Mouse (Mus musculus) megakaryocyte, adult 5-6 weeks (primary cell): ENCODE results near the gene Rela. TPM values are rescaled to one million over a fixed set of nuclear protein-coding genes. Genes with fewer than 3 reads are reported as not detected.
"Not testable (repeated sequence)": the region's sequence is repeated elsewhere in the genome, so short reads cannot be mapped to it uniquely, and the experiment has no call there.

ENCODE experiments used
- ATAC-seq: 2 replicates; pipeline ENCODE4 v1.8.0; 2016; ENCODE audit warnings: mild to moderate bottlenecking, inconsistent platforms; ENCODE audit not compliant: poor library complexity, severe bottlenecking
- total RNA-seq, 2 experiments: library from RNA; stranded (forward) in 1 of 2; stranded (reverse) in 1 of 2; fragments of 153-499, 151-499 nt in 1 of 2; fragments of 221-1000, 200-1000 nt in 1 of 2; gene quantifications; 2 replicates each; pipeline versions ENCODE4 v1.2.3 to v1.2.4; 2015 to 2017

The Rela gene
- total RNA-seq, 2 experiments from 2014 or later: 47.8 to 56.6 TPM

DNA sequence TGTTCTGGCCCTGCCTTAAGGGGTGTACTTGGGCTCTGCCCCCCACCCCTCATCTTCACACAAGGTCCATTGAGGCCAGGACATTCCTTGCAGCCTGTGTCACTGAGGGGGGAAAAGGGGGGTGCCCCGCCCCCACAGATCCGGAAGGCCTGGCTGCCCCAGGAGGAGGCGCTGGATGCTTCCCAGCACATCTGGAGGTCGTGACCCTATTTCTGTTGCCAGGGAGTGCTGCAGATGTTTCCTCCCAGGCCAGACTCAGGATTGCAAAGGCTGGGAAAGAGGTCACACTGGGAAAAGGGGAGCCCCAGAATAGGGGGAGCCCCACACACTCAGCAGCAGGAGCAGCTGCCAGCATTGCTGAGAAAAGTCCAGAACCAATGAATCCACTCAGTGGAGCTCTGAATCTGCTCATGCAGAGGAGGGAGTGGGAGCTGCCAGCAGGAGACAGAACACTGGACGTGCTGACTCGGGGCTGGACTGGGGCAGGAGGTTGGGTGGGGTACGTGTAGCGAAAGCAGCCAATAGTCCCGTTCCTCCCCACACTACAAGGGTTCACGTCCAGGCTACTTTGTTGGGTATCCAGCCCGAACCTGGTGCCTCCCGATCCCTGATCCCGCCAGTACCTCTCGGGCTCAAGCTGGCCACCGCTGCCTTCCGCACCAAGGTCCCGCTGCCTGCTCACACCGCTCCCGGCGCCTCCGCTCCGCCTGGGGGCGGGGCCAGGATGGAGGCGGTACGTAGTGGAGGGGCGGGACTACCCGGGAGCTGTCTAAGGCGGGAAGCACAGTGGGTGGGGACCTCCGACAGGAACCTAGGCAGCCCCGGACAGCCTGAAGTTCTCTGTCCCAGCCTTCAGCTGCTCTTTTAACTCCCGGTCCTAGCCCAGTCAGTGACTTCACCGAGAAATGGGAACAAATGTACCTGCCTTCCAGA is 26.0 kb downstream of the Rela start, which contains the start of gene Sipa1:
Sipa1 (minus strand) TSS at position 727 of the 933 bp plus-strand sequence.
- ATAC-seq: peak; percentile 86

DNA sequence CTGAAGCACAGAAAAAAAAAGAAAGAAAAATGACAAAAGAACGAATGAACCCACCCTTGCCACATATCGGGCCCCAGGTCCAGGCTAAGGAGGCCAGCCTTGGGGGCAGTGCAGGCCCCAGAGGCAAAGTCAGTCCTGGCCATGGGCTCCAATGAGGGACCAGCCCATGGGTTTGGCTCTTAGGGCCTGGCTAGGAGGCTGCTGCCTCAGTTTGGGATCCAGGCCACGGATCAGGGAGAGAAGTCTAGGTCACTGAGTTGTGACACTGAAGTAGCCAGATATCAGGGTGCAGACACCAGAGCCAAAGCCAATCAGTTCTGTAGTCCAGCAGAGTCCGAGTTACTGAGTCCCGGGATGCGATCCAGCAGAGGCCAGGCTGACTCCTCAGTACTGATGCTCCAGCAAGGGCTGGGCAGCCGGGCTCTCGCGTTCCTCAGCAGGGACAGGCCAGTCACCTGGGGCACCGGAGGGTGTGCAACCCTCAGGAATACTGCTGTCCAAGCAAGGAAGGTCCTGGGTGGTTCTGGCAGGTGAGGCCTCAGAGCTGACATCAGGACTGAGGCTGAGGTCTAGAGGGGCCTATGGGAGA is 27.5 kb downstream of the Rela start:
- no peak for ATAC-seq

DNA sequence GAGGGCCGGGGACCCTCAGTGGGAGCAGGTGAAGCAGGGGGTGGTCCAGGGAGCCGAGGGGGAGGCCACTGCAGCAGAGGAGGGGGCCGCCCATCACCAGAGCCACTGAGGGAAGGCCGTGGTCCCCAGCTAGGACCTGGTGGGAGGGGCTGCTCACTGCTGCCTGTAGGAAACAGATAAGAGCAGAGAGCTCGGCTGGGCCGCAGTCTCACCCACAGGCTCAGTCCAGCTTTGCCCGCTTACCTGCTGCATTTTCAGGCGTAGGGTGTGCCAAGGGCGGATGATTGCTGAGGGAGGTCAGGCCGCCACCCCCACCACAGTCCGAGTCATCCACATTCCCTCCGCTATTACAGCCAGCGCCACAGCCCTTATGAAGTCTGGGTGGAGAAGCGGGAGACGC is 28.2 kb downstream of the Rela start:
- no peak for ATAC-seq

DNA sequence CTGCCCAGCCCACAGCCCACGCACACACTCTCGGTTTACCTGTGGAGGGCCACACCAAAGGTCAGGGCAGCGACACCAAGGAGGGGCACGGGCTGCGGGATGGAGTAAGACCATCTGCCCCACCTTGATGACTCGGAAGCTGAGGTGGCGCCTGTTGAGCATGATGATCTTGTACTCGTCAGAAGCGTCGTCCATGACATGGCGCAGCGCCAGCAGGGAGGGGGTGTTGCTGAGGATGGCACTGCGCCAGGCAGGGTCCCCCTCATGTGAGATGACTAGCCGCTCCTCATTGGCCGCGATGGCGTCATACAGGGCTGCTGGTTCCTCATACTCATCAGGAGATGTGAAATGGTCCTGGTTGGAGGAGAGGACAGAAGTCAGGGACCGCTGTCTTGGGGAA is 29.1 kb downstream of the Rela start:
- no peak for ATAC-seq

DNA sequence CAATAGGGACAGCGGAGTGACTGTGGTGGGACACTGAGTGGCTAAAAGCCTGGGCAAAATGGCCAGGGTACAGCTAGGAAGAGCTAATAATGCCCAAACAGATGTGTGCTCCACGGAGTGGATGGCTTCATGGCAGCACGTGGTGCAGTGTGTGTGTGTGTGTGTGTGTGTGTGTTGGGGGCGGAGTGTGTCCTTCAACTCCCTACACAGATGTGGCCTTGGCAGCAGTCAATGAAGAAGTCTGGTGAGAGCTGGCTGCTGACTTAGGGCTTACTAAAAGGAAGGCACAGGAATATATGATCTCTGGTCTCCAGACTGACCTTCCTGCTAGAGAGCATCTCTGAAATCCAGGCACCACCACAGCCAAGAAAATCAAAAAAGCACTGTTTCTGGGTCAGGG is 31.1 kb downstream of the Rela start:
- no peak for ATAC-seq

DNA sequence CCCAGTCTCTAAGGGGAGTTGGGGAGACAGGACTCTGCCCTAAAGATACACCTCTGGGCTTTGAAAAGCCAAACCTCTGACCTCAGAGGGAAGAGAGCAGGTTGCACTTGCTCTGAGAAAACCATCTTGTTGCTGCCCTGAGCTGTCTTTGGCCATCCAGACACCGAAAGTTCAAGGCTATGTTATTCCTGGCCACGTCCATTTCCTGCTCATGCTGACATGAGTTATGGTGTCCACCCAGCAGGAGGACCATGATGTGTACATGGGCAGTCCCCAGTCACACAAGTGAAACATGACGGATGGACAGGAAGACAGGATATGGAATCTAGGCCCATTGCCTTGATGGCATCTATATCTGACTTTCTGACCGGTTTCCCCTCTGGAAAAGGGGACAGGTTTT is 43.1 kb downstream of the Rela start:
- no peak for ATAC-seq

DNA sequence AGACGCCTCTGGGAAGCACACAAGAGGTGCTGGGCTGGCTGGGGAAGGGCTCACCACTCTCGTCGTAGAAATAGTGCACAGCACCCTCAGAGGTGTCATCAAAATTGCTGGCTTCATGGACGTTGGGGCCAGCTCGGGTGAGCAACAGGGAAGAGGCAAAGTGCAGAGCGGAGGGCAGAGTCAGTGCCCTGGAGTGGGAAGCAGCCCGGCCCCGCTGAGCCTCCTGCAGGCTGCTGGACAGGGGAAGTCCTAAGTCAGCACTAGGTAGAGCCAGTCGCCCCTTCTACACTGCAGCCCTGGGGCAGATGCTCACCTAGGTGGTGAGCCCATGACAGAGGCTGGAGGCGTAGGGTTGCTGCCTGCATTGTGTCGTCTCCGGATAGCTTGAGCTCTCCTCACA is 47.0 kb downstream of the Rela start:
- no peak for ATAC-seq

DNA sequence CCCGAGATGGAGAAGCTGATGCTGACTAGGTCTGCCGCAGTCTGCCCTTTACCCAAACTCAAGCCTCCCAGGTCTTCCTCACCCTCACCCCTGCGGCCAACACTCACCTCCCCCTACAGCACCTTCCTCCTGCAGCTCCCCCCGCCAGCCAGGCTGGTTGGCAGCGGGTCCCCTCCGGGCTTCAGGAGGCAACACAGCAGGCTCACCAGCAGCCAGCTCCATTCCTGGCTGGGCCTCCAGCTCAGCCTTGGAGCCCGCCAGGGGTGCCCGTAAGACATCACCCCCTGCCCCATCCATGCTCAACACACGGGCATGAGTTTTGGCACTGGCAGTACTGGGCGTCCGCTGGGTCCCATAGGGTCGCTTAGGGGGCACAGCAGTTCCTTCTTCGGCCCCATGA is 47.7 kb downstream of the Rela start:
- ATAC-seq: no peak

DNA sequence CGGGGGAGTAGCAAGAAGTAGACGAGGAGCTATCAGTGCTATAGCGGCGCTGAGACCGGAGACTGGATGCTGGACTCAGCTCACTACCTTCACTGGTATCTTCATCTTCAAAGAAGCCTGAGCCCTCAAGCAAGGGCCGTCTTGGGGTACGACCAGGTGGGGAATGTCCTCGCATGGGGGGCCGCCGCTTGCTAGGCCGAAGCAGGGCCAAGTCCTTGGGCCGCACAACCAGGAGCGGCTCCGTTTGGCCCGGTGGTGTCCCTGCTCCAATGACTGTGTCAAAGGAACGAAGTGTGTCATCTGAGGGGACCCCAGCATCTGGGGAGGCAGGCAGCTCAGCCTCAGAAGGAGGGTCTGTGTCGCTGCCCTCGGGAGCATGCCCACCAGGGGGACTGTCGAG is 48.1 kb downstream of the Rela start:
- ATAC-seq: no peak

DNA sequence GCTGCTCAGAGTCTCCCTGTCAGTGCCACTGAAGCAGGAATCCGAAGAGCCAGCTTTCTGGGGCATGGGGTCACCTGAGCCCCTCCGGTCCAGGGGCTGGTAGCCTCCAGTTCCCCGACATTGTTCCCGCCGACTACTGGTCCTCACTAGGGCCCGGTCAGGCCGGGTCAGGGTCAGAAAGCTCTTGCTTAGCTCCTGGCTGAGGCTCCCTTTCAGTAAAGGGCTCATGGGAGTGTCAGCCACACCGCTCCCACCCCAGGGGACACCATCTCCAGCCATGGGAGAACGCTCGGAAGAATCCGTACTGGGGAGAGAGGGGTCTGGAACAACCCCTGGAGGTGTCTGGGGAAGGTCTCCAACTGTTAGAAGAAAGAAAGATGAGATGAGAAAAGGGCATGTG is 48.6 kb downstream of the Rela start:
- no peak for ATAC-seq

DNA sequence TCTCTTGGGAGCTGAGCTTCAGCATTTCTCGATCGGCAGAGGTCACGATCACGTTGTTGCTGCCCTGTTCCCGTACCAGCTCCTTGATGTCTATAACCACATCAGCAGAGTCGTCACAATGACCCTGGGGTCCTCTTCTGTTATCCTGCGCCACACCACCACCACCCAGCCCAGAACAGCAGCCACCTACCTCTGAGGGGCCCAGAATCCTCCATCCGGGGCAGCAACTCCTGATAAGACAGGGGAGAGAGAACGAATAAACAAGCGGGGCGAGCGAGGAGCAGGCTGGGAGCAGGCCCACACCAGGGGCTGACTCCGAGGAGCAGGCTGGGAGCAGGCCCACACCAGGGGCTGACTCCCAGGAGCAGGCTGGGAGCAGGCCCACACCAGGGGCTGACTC is 49.2 kb downstream of the Rela start:
- no peak for ATAC-seq

DNA sequence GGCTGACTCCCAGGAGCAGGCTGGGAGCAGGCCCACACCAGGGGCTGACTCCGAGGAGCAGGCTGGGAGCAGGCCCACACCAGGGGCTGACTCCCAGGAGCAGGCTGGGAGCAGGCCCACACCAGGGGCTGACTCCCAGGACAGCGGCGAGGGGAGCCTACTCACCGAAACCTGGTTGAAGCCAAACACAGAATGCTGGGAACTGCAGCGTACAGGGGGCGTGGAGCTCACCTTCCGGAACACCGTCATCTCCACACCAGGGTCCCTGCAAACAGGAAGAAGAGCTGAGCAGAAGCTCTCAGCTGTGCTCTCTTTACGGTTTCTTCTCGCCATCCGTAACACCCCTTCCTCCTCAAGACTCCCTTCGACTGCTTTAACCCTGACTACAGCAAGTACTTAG is 49.7 kb downstream of the Rela start:
- not testable (repeated sequence) for ATAC-seq

DNA sequence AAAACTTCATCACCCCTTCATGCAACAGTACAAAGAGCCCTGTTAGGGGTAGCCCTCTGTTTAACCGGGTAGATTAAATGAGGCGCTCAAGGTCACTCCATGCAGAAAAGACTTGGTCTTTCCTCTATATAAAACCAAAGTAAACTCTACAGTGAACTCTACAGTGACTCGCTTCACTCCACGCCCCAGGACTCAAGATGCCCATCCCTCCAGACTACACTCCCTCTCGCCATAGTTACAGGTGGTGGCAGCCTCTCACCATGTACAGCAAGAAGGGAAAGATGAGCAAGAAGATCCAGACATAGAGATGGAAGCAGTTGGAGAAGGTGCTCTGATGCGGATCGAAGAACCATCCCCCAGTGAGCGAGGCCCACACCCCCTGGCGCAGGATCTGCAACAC is 50.5 kb downstream of the Rela start:
- no peak for ATAC-seq

DNA sequence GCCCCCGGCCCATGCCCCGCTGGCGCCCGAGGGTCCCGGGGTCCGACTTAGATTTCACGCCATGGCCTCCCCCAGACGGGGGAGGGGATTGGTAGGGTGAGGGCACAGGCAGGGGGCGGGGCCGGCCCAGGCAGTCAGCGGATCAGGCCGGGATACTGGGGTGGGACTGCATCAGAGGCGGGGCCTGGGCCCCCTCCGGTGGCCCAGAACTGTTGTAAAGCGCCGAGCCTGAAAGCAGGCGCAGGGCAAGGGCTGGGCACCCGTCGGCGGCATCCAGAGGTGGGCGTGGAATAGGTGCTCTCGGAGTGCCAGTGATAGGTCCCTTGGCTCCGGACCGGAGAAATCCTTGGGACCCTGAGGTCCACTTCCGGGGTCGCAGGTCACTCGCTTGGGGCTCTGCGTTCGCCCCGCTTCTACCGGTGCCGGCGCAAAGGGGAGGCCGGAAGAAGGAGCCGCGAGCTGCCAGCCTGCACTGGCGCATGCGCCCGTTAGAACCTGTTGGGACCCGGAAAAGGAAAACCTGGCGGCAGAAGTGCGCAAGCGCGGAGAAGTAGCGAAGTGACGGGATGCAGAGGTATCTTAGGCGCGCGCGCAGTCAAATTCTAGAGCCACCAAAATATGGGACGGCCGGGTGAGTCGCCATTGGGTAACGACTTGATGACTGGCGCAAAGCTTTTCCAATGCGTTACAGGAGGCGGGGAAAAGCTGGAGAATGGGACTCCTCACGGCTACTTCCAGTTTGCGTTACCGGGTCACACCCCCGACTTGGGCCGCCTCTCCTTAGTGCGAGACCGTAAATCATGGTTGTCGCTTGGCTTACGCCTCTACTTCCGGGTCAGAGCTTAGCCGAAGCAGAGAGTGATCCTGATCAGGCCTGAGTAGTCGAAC is 51.2 kb downstream of the Rela start, which contains the start of the genes Map3k11 and Pcnx3:
Map3k11 (plus strand) TSS at position 543 of the 888 bp plus-strand sequence.
Pcnx3 (minus strand) TSS at position 709 of the 888 bp plus-strand sequence.
- peak; percentile 71 for ATAC-seq

DNA sequence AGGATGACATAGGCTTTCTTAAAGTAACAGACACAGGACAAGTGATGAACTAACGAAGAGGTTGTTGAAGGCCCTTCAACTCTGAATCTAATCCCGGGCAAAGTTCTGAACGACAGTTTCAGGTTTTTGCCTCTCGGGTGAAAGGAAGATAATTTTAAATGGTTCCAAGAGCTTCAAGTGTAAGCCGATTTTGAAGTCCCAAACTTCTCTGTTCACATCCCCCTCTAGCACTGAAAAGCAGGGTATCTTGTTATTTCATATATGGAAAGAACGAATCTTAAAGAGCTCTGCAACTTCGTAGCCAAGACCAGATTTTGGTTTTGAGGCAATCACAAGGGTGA is 51.8 kb downstream of the Rela start:
- ATAC-seq: no peak

DNA sequence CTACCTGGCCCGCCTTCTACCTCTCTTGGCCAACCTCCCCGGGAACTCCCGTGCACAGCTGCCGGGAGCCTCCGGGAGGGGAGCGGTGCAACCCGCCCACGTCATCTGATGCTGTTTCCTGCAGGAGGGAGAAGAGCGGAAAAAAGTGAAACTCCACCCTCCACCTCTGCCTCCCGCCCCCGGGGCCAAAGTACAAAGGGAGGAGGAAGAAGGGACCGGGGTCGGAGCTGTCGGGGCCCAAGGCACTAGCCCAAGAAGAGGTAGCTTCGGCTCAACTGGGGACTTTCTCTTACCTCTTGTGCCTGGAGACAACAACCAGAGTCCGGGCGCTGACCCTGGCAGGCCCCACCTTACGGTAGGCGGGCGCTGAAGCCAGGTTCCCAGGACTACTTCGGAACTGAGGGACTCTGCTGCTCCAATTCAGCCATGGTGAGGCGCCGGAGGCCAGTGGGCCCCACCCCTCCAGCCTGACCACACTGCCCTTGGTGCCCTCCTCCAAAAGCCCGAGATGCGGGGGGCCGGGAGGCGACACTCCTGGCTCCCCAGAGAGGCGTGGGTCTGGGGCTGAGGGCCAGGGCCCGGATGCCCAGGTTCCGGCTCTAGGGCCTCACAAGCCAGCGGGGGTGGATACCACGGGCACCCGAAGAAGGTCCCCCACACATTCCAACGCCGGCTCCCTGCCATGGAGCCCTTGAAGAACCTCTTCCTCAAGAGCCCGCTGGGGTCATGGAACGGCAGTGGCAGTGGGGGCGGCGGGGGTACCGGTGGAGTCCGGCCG is 52.5 kb downstream of the Rela start:
- peak; percentile 68 for ATAC-seq

DNA sequence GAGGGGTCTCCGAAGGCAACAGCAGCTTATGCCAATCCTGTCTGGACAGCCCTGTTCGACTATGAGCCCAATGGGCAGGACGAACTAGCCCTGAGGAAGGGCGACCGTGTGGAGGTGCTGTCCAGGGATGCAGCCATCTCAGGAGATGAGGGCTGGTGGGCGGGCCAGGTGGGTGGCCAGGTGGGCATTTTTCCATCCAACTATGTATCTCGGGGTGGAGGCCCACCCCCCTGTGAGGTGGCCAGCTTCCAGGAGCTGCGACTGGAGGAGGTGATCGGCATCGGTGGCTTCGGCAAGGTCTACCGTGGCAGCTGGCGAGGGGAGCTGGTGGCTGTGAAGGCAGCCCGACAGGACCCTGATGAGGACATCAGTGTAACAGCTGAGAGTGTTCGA is 53.1 kb downstream of the Rela start:
- ATAC-seq: no peak

DNA sequence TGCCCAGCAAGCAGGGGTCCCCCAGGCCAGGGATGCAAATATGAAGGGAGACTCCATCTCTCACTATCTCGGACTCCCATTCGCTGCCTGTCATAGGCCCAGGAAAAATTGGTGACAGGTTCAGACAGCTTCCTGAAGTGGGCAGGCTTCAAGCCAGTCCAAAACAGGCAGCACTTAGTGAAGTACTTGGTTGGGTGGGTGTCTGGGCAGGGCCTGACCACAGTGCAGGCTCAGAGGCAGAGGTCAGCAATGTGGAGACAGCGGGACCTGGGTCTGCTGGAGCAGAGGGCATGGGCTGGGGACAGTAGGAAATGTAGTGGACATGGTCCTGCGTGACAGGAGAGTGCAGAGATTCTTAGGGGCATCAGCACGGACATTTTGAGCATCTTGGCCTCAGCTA is 54.3 kb downstream of the Rela start:
- no peak for ATAC-seq

DNA sequence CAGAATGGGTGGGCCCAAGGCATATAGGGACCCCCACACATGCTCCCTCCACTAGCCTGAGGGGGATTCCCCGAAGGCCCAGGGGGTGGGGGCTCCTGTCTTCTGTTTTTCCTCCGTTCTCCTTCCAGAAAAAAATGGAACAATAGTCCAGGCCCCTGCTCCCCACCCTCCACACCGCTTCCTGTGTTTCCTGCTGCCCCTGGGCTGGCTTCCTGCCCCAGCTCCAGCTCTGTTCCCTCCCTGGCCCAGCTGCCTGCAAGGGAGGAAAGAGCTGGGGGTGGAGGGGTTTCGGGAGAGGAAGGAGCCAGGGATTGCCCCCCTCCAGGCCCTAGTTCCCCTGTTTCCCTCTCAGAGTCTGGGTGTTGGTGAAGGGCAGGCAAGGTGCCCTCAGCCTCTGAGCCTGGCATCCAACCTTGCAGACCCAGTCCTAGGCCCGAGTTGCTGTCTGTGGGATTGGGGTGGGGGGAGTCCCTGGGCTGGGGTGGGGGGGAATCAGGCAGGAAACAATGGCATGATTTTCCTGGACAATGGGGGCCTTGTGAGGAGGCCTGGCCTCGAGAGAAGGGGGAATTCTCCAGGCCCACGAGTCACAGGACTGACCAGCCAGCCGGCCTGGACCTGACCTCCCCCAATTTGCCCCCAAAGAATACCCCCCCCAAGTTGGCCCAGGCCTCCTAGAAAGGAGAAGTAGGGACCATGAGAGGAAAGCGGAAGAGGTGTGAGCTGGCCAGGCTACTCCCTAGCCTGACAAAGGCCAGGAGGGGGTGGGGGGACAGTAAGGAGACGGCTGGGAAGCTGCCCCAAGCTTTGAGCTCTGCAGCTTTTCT is 55.0 kb downstream of the Rela start:
- ATAC-seq: peak; percentile 23
